In the genomic region with DNA sequence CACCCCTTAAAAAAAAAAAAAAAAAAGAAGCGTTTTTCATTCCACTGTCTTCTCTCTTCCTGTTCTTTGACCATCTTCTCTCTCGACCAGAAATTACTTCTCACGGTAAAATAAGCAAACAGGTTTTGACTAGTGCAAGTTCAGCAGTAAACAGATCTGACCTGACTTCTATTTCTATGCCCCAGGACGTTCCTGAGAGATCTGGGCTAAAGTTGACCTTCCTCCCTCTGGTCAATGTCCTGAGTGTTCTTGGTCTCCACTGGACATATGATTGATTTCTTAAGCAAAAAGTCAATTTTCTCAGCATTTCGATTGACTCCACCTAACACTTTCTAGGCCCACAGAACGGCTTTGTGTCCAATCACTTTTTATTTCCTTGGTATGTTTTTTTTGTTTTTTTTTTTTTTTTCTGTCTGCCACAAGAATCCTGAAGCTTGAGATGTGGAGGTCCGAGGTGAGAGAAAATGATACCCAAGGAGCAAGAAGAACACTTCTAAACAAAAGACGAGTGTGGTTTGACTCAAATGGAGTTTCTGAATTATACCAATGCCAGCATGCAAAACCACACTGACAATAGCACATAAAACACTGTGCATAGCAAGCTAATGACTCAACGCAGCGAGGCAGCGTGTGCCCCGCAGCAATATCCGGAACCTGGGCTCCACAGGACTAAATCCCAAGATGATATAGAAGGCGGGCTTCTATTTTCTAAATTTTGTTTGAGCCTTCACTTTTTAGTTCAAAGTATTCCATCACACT, we compare ENCODE assay signal across 9 mouse cellular contexts.
DNase-seq lines count a peak whose midpoint lies in the region; ATAC-seq and TF ChIP-seq lines count a peak whose summit lies in the region.
"Had no signal": no experiment of that assay in that cellular context is flagged by ENCODE, and none has a peak within 500 bp of the region (broad histone marks: within the 10 kb centered on the region; RNA-seq: fewer than 3 reads in every experiment).

No protein-coding gene starts in this region.

- no peak for TF ChIP-seq POLR2A in brain, embryonic 14.5 days (IDR thresholded peaks at IDR 0.05; ENCODE audit: borderline replicate concordance, extremely low read depth, insufficient read depth, insufficient read length, poor library complexity, severe bottlenecking)

- H3K9ac ChIP-seq in lung, embryonic 14.5 days = no peak overlapping the region
- H3K9ac ChIP-seq in kidney, embryonic 14.5 days (ENCODE audit: low read depth, low read length) = no peak overlapping the region; the same call in 1 of the 2 replicates
- H3K9ac ChIP-seq in stomach, embryonic 14.5 days (replicated peaks; ENCODE audit: low read depth, low read length) = no peak overlapping the region

- WGBS in lung, embryonic 14.5 days = 32% methylated on average over 14 of the region's 14 CpGs
- WGBS in kidney, embryonic 14.5 days = 7% methylated on average over 14 of the region's 14 CpGs
- whole genome bisulfite sequencing in stomach, embryonic 14.5 days = 23% methylated on average over 14 of the region's 14 CpGs

- TF ChIP-seq CTCF in lung, embryonic 14.5 days (IDR thresholded peaks at IDR 0.05; ENCODE audit: low read depth) = no peak
- no peak for TF ChIP-seq CTCF in brain, embryonic 14.5 days (IDR thresholded peaks at IDR 0.05; ENCODE audit: borderline replicate concordance, extremely low read depth, insufficient read depth, insufficient read length)

- ATAC-seq in lung, embryonic 14.5 days (ENCODE audit: insufficient read depth) = no peak
- 0 out of 2 replicates have a peak, but pooled peaks have one; percentile 20 for ATAC-seq in kidney, embryonic 14.5 days (ENCODE audit: low FRiP score, low TSS enrichment)
- no peak for ATAC-seq in stomach, embryonic 14.5 days (ENCODE audit: insufficient number of reproducible peaks, insufficient read depth, low FRiP score, low read depth)
- ATAC-seq in megakaryocyte progenitor cell, adult 5-6 weeks (replicated peaks; ENCODE audit: poor library complexity) = no peak

- peak; percentile 59 for DNase-seq in lung, embryonic 14.5 days
- no peak for DNase-seq in lung, postnatal 14 days
- peak; percentile 46 for DNase-seq in brain, embryonic 14.5 days (ENCODE audit: low read depth)
- DNase-seq in right cerebral cortex, postnatal 14 days = no peak
- DNase-seq in cerebellum, postnatal 14 days = no peak
- DNase-seq: gastrocnemius, postnatal 25 days had no signal

- H3K36me3 ChIP-seq in lung, embryonic 14.5 days (ENCODE audit: insufficient read depth) = no peaks in the 10 kb centered on the region
- H3K36me3 ChIP-seq in kidney, embryonic 14.5 days (ENCODE audit: control insufficient read depth, insufficient read depth, low read length) = peaks cover 8% of the 10 kb centered on the region; the same call in 1 of the 2 replicates
- 0 out of 2 replicates have a peak, but pooled peaks cover 4% of the 10 kb centered on the region for H3K36me3 ChIP-seq in stomach, embryonic 14.5 days (ENCODE audit: control insufficient read depth, insufficient read depth, low read length)

- no peak overlapping the region for H3K4me3 ChIP-seq in lung, embryonic 14.5 days (ENCODE audit: low read depth, low read length)
- H3K4me3 ChIP-seq in kidney, embryonic 14.5 days (ENCODE audit: low read length) = no peak overlapping the region
- H3K4me3 ChIP-seq in stomach, embryonic 14.5 days (ENCODE audit: low read depth, low read length) = no peak overlapping the region

- H3K4me1 ChIP-seq in lung, embryonic 14.5 days (ENCODE audit: insufficient read depth) = peaks cover 5% of the 10 kb centered on the region; the same call in 1 of the 2 replicates
- H3K4me1 ChIP-seq in kidney, embryonic 14.5 days (ENCODE audit: control insufficient read depth, insufficient read depth, low read length) = peaks cover 19% of the 10 kb centered on the region
- peaks cover 11% of the 10 kb centered on the region; the same call in 1 of the 2 replicates for H3K4me1 ChIP-seq in stomach, embryonic 14.5 days (ENCODE audit: control insufficient read depth, insufficient read depth, low read length)

- H3K27me3 ChIP-seq in lung, embryonic 14.5 days (ENCODE audit: insufficient read depth, low read length) = no peaks in the 10 kb centered on the region
- no peaks in the 10 kb centered on the region for H3K27me3 ChIP-seq in kidney, embryonic 14.5 days (ENCODE audit: control insufficient read depth, insufficient read depth, low read length)
- H3K27me3 ChIP-seq in stomach, embryonic 14.5 days (ENCODE audit: control insufficient read depth, insufficient read depth, low read length) = no peaks in the 10 kb centered on the region

- peak overlapping the region; percentile 40 for H3K4me2 ChIP-seq in lung, embryonic 14.5 days
- H3K4me2 ChIP-seq in kidney, embryonic 14.5 days (replicated peaks; ENCODE audit: low read depth, low read length) = peak overlapping the region; percentile 31
- H3K4me2 ChIP-seq in stomach, embryonic 14.5 days (replicated peaks; ENCODE audit: low read depth, low read length) = 0 out of 2 replicates have a peak overlapping the region, but pooled peaks have one; percentile 19

- no peaks in the 10 kb centered on the region for H3K9me3 ChIP-seq in lung, embryonic 14.5 days (ENCODE audit: low read depth, low read length)
- no peaks in the 10 kb centered on the region for H3K9me3 ChIP-seq in kidney, embryonic 14.5 days (ENCODE audit: control insufficient read depth, low read length)
- H3K9me3 ChIP-seq in stomach, embryonic 14.5 days (ENCODE audit: control insufficient read depth, low read depth, low read length) = no peaks in the 10 kb centered on the region

- H3K27ac ChIP-seq in lung, embryonic 14.5 days (ENCODE audit: low read depth) = no peak overlapping the region
- peak overlapping the region; percentile 80 for H3K27ac ChIP-seq in kidney, embryonic 14.5 days (ENCODE audit: low read depth, low read length)
- H3K27ac ChIP-seq in stomach, embryonic 14.5 days (ENCODE audit: low read length) = no peak overlapping the region

Comparison
In these comparisons a context has a peak if more than half of its experiments do, and no peak if none do; other contexts are left out.
1. DNase-seq: peak in lung, embryonic 14.5 days (single experiment) and brain, embryonic 14.5 days (single experiment); none in lung, postnatal 14 days (single experiment), right cerebral cortex, postnatal 14 days (single experiment) and cerebellum, postnatal 14 days (0 of 2).
2. Peak in every context shown above with its lines, with median percentiles within 50 percentile points of each other: H3K4me2 ChIP-seq.